Mouse (Mus musculus) heart, adult 8-10 months (tissue): Measurements from ENCODE around the gene Gm20388. TPM values are rescaled to one million over a fixed set of nuclear protein-coding genes. Genes with fewer than 3 reads are reported as not detected.

Source experiments
- DNase-seq: peaks from one replicate; pipeline ENCODE4 v3.0.0; 2022; ENCODE audit warnings: low spot score
- total RNA-seq, 4 experiments: library from RNA; stranded (reverse); gene quantifications; 2 replicates each; pipeline ENCODE4 v1.2.4; 2022

The Gm20388 gene
- total RNA-seq, 4 experiments from 2014 or later, result 4.2 to 6.7 TPM; not detected in 2

- no peak for DNase-seq
Measured at GRCm38 (mm10) chr8:122058951-122059350, 2148.3 kb downstream of the Gm20388 start.

- DNase-seq, result no peak
Measured at GRCm38 (mm10) chr8:122062508-122063223, 2152.0 kb downstream of the Gm20388 start.

- no peak for DNase-seq
Measured at GRCm38 (mm10) chr8:122064353-122064752, 2153.7 kb downstream of the Gm20388 start.

- DNase-seq, result no peak
Measured at GRCm38 (mm10) chr8:122067783-122068505, 2157.3 kb downstream of the Gm20388 start.

GRCm38 (mm10) chr8:122068609-122069008 is 2158.0 kb downstream of the Gm20388 start:
- no peak for DNase-seq

GRCm38 (mm10) chr8:122069281-122069680 is 2158.6 kb downstream of the Gm20388 start:
- DNase-seq, result no peak

GRCm38 (mm10) chr8:122071193-122071592 is 2160.6 kb downstream of the Gm20388 start:
- DNase-seq, result no peak

- DNase-seq, result no peak
Measured at GRCm38 (mm10) chr8:122073964-122074363, 2163.3 kb downstream of the Gm20388 start.

GRCm38 (mm10) chr8:122074442-122074841 is 2163.8 kb downstream of the Gm20388 start:
- DNase-seq, result no peak

- DNase-seq, result no peak
Measured at GRCm38 (mm10) chr8:122074977-122075376, 2164.3 kb downstream of the Gm20388 start.

- no peak for DNase-seq
Measured at GRCm38 (mm10) chr8:122076183-122076842, 2165.7 kb downstream of the Gm20388 start.

GRCm38 (mm10) chr8:122078321-122078720 is 2167.7 kb downstream of the Gm20388 start:
- no peak for DNase-seq

- DNase-seq, result peak; percentile 16
Measured at GRCm38 (mm10) chr8:122079093-122079492, 2168.5 kb downstream of the Gm20388 start.

GRCm38 (mm10) chr8:122080347-122080746 is 2169.7 kb downstream of the Gm20388 start:
- no peak for DNase-seq

GRCm38 (mm10) chr8:122083401-122083800 is 2172.8 kb downstream of the Gm20388 start:
- peak; percentile 50 for DNase-seq

GRCm38 (mm10) chr8:122084145-122084544 is 2173.5 kb downstream of the Gm20388 start:
- DNase-seq, result no peak

- no peak for DNase-seq
Measured at GRCm38 (mm10) chr8:122084726-122085410, 2174.2 kb downstream of the Gm20388 start.

GRCm38 (mm10) chr8:122086064-122086463 is 2175.4 kb downstream of the Gm20388 start:
- no peak for DNase-seq

- no peak for DNase-seq
Measured at GRCm38 (mm10) chr8:122088631-122089030, 2178.0 kb downstream of the Gm20388 start.

GRCm38 (mm10) chr8:122089186-122089700 is 2178.6 kb downstream of the Gm20388 start:
- DNase-seq, result no peak

- DNase-seq, result no peak
Measured at GRCm38 (mm10) chr8:122092476-122092875, 2181.8 kb downstream of the Gm20388 start.

GRCm38 (mm10) chr8:122098766-122099165 is 2188.1 kb downstream of the Gm20388 start:
- no peak for DNase-seq
